Mouse (Mus musculus) olfactory bulb, adult 2 months (tissue): ENCODE measurements around the gene Rps26.

Experiments
- CTCF ChIP-seq: fragments of 200-500 bp; IDR thresholded peaks from 2 replicates; pipeline ENCODE4 v1.5.1; 2012; ENCODE audit warnings: low read depth, mild to moderate bottlenecking, low read length, moderate library complexity; ENCODE audit not compliant: insufficient read depth
- POLR2A ChIP-seq: fragments of 200-500 bp; IDR thresholded peaks from 2 replicates; pipeline ENCODE4 v1.6.1; 2012; ENCODE audit warnings: mild to moderate bottlenecking, low read depth, low read length, moderate library complexity; ENCODE audit not compliant: insufficient read depth

DNA sequence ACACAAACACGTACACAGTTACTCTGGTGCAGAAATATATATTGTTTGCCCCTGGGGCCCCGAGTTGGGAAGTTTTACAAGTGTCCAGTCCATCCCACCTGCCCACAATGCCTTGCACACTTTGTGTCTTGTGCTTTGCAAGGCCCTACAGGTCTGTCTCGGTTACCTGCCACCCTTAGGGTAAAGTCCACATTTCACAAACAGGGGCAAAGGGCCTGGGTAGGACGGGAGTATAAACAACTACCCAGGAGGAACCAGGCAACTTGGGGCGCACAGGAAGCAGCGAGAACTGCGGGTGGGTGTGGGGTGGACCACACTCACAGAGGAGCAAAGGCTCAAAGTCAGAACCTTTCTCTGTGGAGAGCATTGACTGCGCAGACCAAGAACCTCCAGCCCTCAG, 38.9 kb downstream of the Rps26 start:
- no peak for TF ChIP-seq CTCF
- TF ChIP-seq POLR2A = no peak
